Mouse (Mus musculus): Measurements from ENCODE around the gene Fam213b.

- TF ChIP-seq EP300 (IDR thresholded peaks at IDR 0.05; ENCODE audit: low read depth) (no peak), CTCF (IDR thresholded peaks at IDR 0.05; ENCODE audit: low read depth) (no peak)
Measured at GRCm38 (mm10) chr4:154869440-154869839, 29.5 kb downstream of the Fam213b start, which contains the start of gene Mmel1.

Measured in heart, postnatal 0 days (tissue).